Mouse (Mus musculus) cortical plate, adult 2 months (tissue): ENCODE results near the gene Auts2. TPM values are rescaled to one million over a fixed set of nuclear protein-coding genes. Genes with fewer than 3 reads are reported as not detected.

ENCODE experiments used
- H3K27ac ChIP-seq: fragments of 200-500 bp; 2 replicates; pipeline ENCODE4 v1.5.1; 2012; ENCODE audit warnings: low read length, control low read depth, inconsistent platforms; ENCODE audit not compliant: insufficient read depth
- H3K4me1 ChIP-seq: fragments of 200-500 bp; 2 replicates; pipeline ENCODE4 v1.6.1; 2011; ENCODE audit warnings: low read length; ENCODE audit not compliant: control insufficient read depth, insufficient read depth
- H3K4me3 ChIP-seq: fragments of 200-500 bp; 2 replicates; pipeline ENCODE4 v1.5.1; 2011; ENCODE audit warnings: mild to moderate bottlenecking, low read length, control low read depth; ENCODE audit not compliant: insufficient read depth
- CTCF ChIP-seq: fragments of 200-500 bp; IDR thresholded peaks from 2 replicates; pipeline ENCODE4 v1.5.1; 2011; ENCODE audit warnings: mild to moderate bottlenecking, control low read depth, low read length; ENCODE audit not compliant: insufficient read depth; ENCODE audit errors: extremely low read depth
- POLR2A ChIP-seq: fragments of 200-500 bp; IDR thresholded peaks from 2 replicates; pipeline ENCODE4 v1.6.1; 2011; ENCODE audit warnings: mild to moderate bottlenecking, low read length, control low read depth; ENCODE audit not compliant: insufficient read depth; ENCODE audit errors: extremely low read depth
- polyA plus RNA-seq: library from polyadenylated mRNA; depleted of rRNA; stranded (reverse); fragments of >200 nt; gene quantifications from 2 replicates; pipeline ENCODE4 v1.2.3, GENCODE M21; 2012

The Auts2 gene
- polyA plus RNA-seq, 1 experiment: 29.7 TPM

DNA sequence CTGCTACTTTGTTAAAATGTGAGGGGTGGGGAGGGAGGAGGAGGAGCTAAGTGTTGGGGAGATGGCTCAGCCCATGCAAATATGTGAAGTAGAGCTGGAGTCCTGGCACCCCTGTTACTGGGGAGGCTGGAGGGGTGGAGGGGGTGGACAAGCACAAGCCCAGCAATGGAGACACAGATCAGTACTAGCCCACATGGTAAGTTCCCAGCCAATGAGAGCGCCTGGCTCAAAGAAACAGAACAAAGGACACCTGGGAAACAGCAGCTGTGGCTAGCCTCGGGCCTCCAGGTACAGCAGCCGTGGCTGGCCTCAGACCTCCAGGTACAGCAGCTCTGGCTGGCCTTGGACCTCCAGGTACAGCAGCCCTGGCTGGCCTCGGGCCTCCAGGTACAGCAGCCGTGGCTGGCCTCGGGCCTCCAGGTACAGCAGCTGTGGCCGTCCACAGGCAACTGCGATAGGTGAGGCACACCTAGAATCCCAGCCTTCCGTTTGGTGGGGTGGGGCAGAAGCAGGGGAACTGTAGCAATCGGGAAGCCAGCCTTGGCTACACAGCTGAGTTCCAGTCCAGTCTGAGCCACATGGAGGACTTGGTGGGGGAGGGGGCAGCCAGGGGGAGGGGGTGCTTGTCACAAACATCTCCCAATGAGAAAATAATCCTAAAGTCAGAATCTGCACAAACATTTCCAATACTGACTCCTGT is 1046.5 kb downstream of the Auts2 start:
- Histone ChIP-seq H3K4me1 (no peaks in the 10 kb centered on the region), H3K4me3 (no peak overlapping the region), H3K27ac (no peak overlapping the region)
- no peak for TF ChIP-seq CTCF
- TF ChIP-seq POLR2A: no peak

DNA sequence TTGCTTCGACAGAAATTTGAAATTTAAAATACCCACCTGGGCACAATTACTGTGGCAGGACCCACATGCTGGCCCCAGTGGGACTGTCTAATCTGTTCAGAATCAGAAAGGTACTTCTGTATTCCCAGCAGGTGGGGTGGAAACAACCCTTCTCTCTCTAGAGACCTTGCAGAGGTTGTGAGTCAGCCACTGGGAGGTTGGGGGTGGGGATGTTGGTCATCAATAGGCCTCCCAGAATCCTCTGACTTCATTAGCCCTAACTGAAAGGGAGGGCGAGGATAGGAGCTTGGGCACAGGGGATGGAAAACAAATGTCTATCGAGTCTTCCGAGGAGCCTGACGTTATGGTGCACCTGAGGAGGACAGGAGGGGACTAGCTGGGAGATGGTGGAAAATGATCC is 1048.6 kb downstream of the Auts2 start:
- no peaks in the 10 kb centered on the region; the same call in 1 of the 2 replicates for H3K4me1 ChIP-seq
- no peak overlapping the region for H3K4me3 ChIP-seq
- no peak for TF ChIP-seq CTCF
- no peak for TF ChIP-seq POLR2A

DNA sequence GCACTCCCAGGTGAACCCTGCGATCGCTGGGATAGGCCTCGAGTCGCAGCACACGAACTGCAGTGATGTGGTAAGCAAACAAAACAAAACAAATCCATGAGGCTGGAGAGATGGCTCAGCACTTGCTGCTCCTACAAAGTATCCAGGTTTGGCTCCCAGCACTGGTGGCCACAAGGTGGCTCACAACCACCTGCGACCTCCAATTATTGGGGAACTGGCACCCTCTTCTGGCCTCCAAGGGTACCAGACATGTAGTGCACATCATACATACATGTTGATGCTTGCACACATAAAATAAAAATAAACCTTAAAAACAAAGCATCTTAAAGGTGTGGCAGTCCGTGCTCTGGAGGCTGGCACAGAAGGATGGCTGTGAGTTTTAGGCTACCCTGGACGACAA is 1050.6 kb downstream of the Auts2 start:
- H3K27ac ChIP-seq: no peak overlapping the region
- H3K4me3 ChIP-seq: no peak overlapping the region
- TF ChIP-seq POLR2A: no peak
- TF ChIP-seq CTCF: no peak
- no peaks in the 10 kb centered on the region; the same call in 1 of the 2 replicates for H3K4me1 ChIP-seq

More for the DNA sequence above, 1048.6 kb downstream of the Auts2 start:
- no peak overlapping the region for H3K27ac ChIP-seq

DNA sequence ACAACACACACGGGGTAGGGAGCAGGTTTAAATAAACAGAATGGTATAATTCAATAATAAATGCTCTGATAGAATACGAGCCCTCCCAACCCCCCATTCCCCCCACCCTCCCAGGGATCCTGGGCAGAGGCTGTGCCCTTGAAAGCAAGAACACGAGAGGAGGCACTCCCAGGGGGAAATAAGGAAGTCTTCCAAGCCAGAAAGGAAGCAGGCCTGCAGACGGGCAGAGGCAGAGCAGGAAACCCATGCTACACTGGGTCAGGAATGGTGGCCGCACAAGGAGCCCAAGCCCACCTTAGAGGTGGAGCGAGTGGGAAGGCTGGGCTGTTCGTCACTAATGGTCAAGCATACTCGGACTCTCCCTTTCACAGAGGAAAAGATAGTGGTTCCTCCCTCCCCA is 1051.3 kb downstream of the Auts2 start:
- no peaks in the 10 kb centered on the region; the same call in 1 of the 2 replicates for H3K4me1 ChIP-seq
- TF ChIP-seq CTCF: no peak
- no peak for TF ChIP-seq POLR2A
- H3K4me3 ChIP-seq: no peak overlapping the region
- no peak overlapping the region for H3K27ac ChIP-seq

DNA sequence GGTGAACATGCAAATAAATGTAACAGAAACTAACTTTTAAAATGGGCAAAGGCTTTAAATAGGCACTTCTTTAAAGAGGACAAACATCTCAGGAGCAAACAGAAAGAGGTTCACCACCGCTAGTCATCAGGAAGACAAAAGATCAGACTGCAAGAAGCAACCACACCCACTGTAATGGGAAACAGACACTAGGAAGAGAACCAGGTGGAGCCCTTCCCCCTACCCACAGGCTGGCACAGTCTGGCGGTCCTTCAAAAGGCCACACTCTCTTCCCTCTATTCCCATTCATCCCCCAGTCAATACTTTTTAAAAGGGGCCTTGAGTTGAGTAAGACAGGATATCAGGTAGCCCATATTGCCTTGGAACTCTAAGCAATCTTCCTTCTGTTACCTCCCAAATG is 1052.3 kb downstream of the Auts2 start:
- H3K4me3 ChIP-seq: no peak overlapping the region
- TF ChIP-seq POLR2A (no peak), CTCF (no peak)
- no peaks in the 10 kb centered on the region; the same call in 1 of the 2 replicates for H3K4me1 ChIP-seq
- H3K27ac ChIP-seq: no peak overlapping the region

DNA sequence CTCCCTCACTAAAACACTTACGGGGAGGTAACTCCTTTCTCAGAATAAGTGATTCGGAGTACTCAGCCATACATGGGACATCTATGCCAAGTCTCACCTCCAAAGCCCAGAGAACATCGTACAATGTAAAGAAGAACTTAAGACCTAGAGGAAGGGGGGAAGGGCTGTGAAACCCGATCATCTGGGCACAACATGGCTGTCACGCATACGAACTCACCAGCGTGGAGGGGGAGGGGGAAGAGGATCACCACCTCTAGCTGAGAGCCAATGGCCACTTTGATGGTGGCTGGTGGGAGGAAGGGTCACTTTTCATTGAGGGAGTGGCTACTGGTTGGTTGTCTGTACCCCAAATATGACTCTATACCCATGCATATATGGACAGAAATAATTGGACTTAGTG is 1053.3 kb downstream of the Auts2 start:
- no peak for TF ChIP-seq POLR2A
- TF ChIP-seq CTCF: no peak
- no peak overlapping the region for H3K4me3 ChIP-seq
- H3K4me1 ChIP-seq: no peaks in the 10 kb centered on the region; the same call in 1 of the 2 replicates
- H3K27ac ChIP-seq: no peak overlapping the region

DNA sequence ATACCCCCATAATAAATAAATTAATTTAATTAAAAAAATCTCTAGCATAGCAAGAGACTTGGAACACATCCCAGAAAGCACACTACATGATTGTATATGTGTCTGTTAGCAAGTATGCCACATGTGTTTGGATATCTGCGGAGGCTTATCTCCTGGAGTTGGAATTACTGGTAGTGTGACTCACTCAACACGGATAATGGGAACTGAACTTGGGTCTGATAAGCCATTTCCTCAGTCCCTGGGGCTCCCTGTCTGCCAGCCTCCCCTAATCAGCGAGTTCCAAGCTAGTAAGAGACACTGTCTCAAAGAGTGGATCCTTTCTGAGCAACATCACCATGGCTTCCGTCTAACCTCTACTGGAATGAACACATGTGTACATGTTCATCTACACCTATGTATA is 1056.6 kb downstream of the Auts2 start:
- TF ChIP-seq CTCF: no peak
- no peak for TF ChIP-seq POLR2A
- peaks cover 2% of the 10 kb centered on the region; the same call in 1 of the 2 replicates for H3K4me1 ChIP-seq
- H3K4me3 ChIP-seq: no peak overlapping the region
- H3K27ac ChIP-seq: no peak overlapping the region

DNA sequence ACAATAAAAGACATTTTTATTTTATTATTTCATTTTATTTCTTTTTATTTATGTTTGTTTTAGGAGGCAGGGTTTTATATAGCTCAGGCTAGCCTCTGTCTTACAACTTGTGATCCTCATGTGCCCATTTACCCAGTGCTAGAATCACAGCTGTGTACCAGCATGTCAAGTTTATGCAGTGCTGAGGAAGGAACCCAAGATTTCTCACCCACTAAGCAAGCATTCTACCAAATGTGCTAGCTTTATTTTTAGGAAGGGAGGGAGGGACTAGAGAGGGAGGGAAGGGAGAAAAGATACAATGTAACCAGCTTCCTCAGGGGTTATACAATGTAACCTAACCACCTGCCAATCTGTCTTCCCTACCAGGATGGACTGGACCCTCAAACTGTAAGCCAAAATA is 1067.9 kb downstream of the Auts2 start:
- no peak for TF ChIP-seq POLR2A
- no peak for TF ChIP-seq CTCF
- Histone ChIP-seq H3K4me3 (no peak overlapping the region), H3K27ac (no peak overlapping the region), H3K4me1 (no peaks in the 10 kb centered on the region; the same call in 1 of the 2 replicates)

DNA sequence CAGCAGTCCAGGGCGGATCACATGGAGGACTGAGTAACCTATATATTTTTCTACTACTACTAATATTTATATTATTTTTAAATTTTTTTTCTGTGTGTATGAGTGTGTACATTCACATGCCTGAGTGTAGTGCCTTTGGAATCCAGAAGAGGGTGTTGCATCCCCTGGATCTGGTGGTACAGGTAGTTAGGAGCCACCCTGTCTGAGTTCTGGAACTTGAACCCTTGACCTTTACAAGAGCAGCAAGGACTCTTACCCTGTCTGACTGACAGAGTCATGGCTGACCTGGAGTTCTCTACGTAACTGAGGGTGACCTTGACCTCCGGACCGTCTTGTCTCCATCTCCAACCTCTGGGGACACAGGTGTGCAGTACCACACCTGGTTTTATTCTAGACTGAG is 1074.5 kb downstream of the Auts2 start:
- Histone ChIP-seq H3K4me3 (no peak overlapping the region), H3K27ac (no peak overlapping the region), H3K4me1 (no peaks in the 10 kb centered on the region; the same call in 1 of the 2 replicates)
- TF ChIP-seq POLR2A (no peak), CTCF (no peak)

DNA sequence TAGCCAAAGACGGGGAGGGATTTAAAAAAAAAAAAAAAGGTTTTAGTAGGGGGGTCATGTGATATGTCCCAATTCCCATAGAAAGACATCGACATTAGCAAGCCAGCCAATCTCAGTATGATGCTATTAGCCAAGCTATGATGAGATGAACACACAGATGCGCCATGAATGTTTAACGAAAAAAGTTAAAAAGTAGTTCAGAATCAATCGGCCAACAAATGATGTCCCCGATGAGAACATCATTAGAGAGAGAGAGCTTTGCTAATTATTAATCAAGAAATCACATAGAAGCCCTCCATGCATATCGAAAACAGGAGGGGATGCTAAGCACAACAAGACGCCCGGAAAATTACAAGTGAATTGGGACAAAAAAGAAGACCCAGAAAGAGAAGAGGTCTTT is 1077.0 kb downstream of the Auts2 start:
- Histone ChIP-seq H3K4me1 (no peaks in the 10 kb centered on the region; the same call in 1 of the 2 replicates), H3K27ac (no peak overlapping the region), H3K4me3 (no peak overlapping the region)
- TF ChIP-seq POLR2A: no peak
- no peak for TF ChIP-seq CTCF

DNA sequence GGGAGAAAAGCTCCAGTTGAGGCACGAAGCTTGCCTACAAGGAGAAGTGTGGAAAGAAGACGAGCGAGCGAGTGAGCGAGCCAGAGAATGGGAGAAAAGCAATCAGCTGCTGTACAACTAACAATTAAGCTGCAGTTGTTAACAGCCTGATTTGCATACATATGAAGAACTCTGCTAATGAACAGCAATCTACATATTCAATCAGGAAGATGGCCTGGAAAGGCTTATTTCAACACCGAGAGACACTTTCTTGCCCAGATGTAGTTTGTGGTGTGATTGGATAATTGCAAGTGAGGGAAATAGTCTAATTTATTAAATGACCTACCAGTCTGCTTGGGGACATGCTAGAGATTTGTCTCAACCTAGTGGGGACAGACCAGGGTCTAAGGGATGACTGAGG is 1079.7 kb downstream of the Auts2 start:
- no peaks in the 10 kb centered on the region; the same call in 1 of the 2 replicates for H3K4me1 ChIP-seq
- no peak overlapping the region for H3K27ac ChIP-seq

More for the DNA sequence above, 1079.7 kb downstream of the Auts2 start:
- TF ChIP-seq POLR2A: no peak
- no peak for TF ChIP-seq CTCF
- H3K4me3 ChIP-seq: no peak overlapping the region
